ENCODE assay signal across 9 mouse cellular contexts in genomic region chr4:48491290-48491743, GRCm38 (mm10). TPM values are rescaled to one million over a fixed set of nuclear protein-coding genes. Genes with fewer than 3 reads are reported as not detected.
DNase-seq lines count a peak whose midpoint lies in the region; ATAC-seq lines count a peak whose summit lies in the region.
"Had no signal": no experiment of that assay in that cellular context is flagged by ENCODE, and none has a peak within 500 bp of the region (broad histone marks: within the 10 kb centered on the region; RNA-seq: fewer than 3 reads in every experiment).

No protein-coding gene starts in this region.

- peak overlapping the region; percentile 26 for H3K4me3 ChIP-seq in lung, embryonic 15.5 days
- peak overlapping the region; percentile 37 for H3K4me3 ChIP-seq in forebrain, embryonic 15.5 days
- H3K4me3 ChIP-seq in liver, embryonic 12.5 days: peak overlapping the region; percentile 27; the same call in 1 of the 2 replicates
- peak overlapping the region; percentile 26 for H3K4me3 ChIP-seq in stomach, embryonic 15.5 days (replicated peaks)

- no peak overlapping the region for H3K27ac ChIP-seq in lung, embryonic 15.5 days
- no peak overlapping the region for H3K27ac ChIP-seq in forebrain, embryonic 15.5 days (replicated peaks)
- no peak overlapping the region for H3K27ac ChIP-seq in liver, embryonic 12.5 days
- H3K27ac ChIP-seq in stomach, embryonic 15.5 days: no peak overlapping the region

- no peaks in the 10 kb centered on the region for H3K9me3 ChIP-seq in lung, embryonic 15.5 days
- no peaks in the 10 kb centered on the region for H3K9me3 ChIP-seq in forebrain, embryonic 15.5 days
- H3K9me3 ChIP-seq in liver, embryonic 12.5 days (replicated peaks): no peaks in the 10 kb centered on the region
- no peaks in the 10 kb centered on the region for H3K9me3 ChIP-seq in stomach, embryonic 15.5 days

- DNase-seq in lung, postnatal 14 days: no peak
- no peak for DNase-seq in cerebellum, adult 8-10 months
- no peak for DNase-seq in B cell, adult 2 months
- DNase-seq in frontal cortex, adult 2 months (ENCODE audit: extremely low spot score in 1 of 2, low spot score in 1 of 2): no peak

- no peak overlapping the region for H3K9ac ChIP-seq in lung, embryonic 15.5 days
- peak overlapping the region; percentile 37; the same call in 1 of the 2 replicates for H3K9ac ChIP-seq in forebrain, embryonic 15.5 days (replicated peaks)
- H3K9ac ChIP-seq in liver, embryonic 12.5 days: no peak overlapping the region
- H3K9ac ChIP-seq in stomach, embryonic 15.5 days: no peak overlapping the region

- H3K36me3 ChIP-seq in lung, embryonic 15.5 days: no peaks in the 10 kb centered on the region
- no peaks in the 10 kb centered on the region for H3K36me3 ChIP-seq in forebrain, embryonic 15.5 days
- H3K36me3 ChIP-seq in liver, embryonic 12.5 days: no peaks in the 10 kb centered on the region
- no peaks in the 10 kb centered on the region for H3K36me3 ChIP-seq in stomach, embryonic 15.5 days

- peak; percentile 46; the same call in 1 of the 2 replicates for ATAC-seq in lung, embryonic 15.5 days (ENCODE audit: borderline replicate concordance, extremely low read depth, low FRiP score, low TSS enrichment)
- peak; percentile 48; the same call in 1 of the 2 replicates for ATAC-seq in forebrain, embryonic 15.5 days (replicated peaks)
- peak; percentile 57 for ATAC-seq in liver, embryonic 12.5 days
- 0 out of 2 replicates have a peak, but pooled peaks have one; percentile 56 for ATAC-seq in stomach, embryonic 15.5 days (ENCODE audit: insufficient read depth, low FRiP score, low read depth)
- ATAC-seq: Patski had no signal

- peaks cover 3% of the 10 kb centered on the region; the same call in 1 of the 2 replicates for H3K4me1 ChIP-seq in lung, embryonic 15.5 days
- H3K4me1 ChIP-seq in forebrain, embryonic 15.5 days: no peaks in the 10 kb centered on the region
- H3K4me1 ChIP-seq in liver, embryonic 12.5 days: 0 out of 2 replicates have a peak, but pooled peaks cover 3% of the 10 kb centered on the region
- H3K4me1 ChIP-seq in stomach, embryonic 15.5 days: no peaks in the 10 kb centered on the region

- peak overlapping the region; percentile 52 for H3K4me2 ChIP-seq in lung, embryonic 15.5 days
- peak overlapping the region; percentile 44 for H3K4me2 ChIP-seq in forebrain, embryonic 15.5 days (replicated peaks)
- H3K4me2 ChIP-seq in liver, embryonic 12.5 days: peak overlapping the region; percentile 52
- peak overlapping the region; percentile 47 for H3K4me2 ChIP-seq in stomach, embryonic 15.5 days

- no peaks in the 10 kb centered on the region for H3K27me3 ChIP-seq in lung, embryonic 15.5 days
- no peaks in the 10 kb centered on the region for H3K27me3 ChIP-seq in forebrain, embryonic 15.5 days
- H3K27me3 ChIP-seq in liver, embryonic 12.5 days (replicated peaks): no peaks in the 10 kb centered on the region
- H3K27me3 ChIP-seq in stomach, embryonic 15.5 days (replicated peaks): no peaks in the 10 kb centered on the region
- H3K27me3 ChIP-seq: Patski had no signal

- 5% methylated on average over 14 of the region's 14 CpGs for WGBS in lung, embryonic 15.5 days
- WGBS in forebrain, embryonic 15.5 days: 9% methylated on average over 14 of the region's 14 CpGs
- WGBS in liver, embryonic 12.5 days (ENCODE audit: insufficient replicate concordance): 10% methylated on average over 14 of the region's 14 CpGs
- WGBS in stomach, embryonic 15.5 days: 4% methylated on average over 14 of the region's 14 CpGs

RNA-seq across cellular contexts. Expression of gene Tex10, which starts 18.1 kb away (rescaled TPM):
- 50.1 and 51.0 TPM in 2 replicates for polyA plus RNA-seq in lung, embryonic 15.5 days (2015; fragmentation: Nextera tagmentation; extraction: Ambion mirVana)
- 43.3 and 47.2 TPM in 2 replicates for polyA plus RNA-seq in forebrain, embryonic 15.5 days (2015; fragmentation: Nextera tagmentation; extraction: Ambion mirVana)
- polyA plus RNA-seq in liver, embryonic 12.5 days (2016; fragmentation: Nextera tagmentation; extraction: Ambion mirVana): 36.7 and 36.8 TPM in 2 replicates
- polyA plus RNA-seq in stomach, embryonic 15.5 days (2015; fragmentation: Nextera tagmentation; extraction: Ambion mirVana): 44.1 and 53.1 TPM in 2 replicates
- 17.2 and 21.6 TPM in 2 replicates for polyA plus RNA-seq in frontal cortex, adult 2 months (2012; rRNA removed)

RNA-seq across cellular contexts. Expression of gene Msantd3, which starts 48.4 kb away (rescaled TPM):
- 28.3 and 32.4 TPM in 2 replicates for polyA plus RNA-seq in lung, embryonic 15.5 days (2015; fragmentation: Nextera tagmentation; extraction: Ambion mirVana)
- polyA plus RNA-seq in forebrain, embryonic 15.5 days (2015; fragmentation: Nextera tagmentation; extraction: Ambion mirVana): 43.9 and 45.2 TPM in 2 replicates
- polyA plus RNA-seq in liver, embryonic 12.5 days (2016; fragmentation: Nextera tagmentation; extraction: Ambion mirVana): 4.7 and 5.9 TPM in 2 replicates
- polyA plus RNA-seq in stomach, embryonic 15.5 days (2015; fragmentation: Nextera tagmentation; extraction: Ambion mirVana): 20.7 and 21.1 TPM in 2 replicates
- polyA plus RNA-seq in frontal cortex, adult 2 months (2012; rRNA removed): 24.8 and 26.8 TPM in 2 replicates
